Mouse (Mus musculus) urinary bladder, postnatal 0 days (tissue): ENCODE data around the gene Gm10662. TPM values are rescaled to one million over a fixed set of nuclear protein-coding genes. Genes with fewer than 3 reads are reported as not detected.

ENCODE experiments used
- polyA plus RNA-seq: library from polyadenylated mRNA; unstranded; fragments of >200 nt; fragmentation: Nextera tagmentation; extraction: Ambion mirVana; gene quantifications from 2 replicates; pipeline ENCODE4 v1.2.1, GENCODE M21; 2015

Gene Gm10662
- not detected in 2 replicates for polyA plus RNA-seq

DNA sequence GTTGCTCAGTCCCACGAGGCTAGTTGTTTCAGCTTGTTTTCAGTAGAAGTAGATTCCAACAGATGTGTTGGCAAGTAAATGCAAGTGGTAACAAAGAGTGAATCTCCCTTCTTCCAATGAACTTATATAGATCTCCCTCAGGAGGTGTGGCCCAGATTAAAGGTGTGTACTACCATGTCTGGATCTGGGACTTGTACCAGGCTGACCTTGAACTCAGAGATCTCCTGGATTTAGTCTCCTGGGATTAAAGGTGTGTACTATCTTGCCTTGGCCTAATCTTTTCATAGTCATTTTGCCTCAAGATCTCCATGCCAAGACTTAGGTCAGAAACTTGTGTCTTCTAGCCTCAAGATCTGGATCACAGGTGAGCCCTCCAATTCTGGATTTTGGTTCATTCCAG, at the start of gene Gm10662:
Gene Gm10662, minus strand, starts transcription at position 101 of the 400 bp plus-strand sequence.

Other genes with a start within 250 kb of the Gm10662 start
- not detected in 2 replicates for gene Gm4214, start 159.8 kb downstream of the Gm10662 start, polyA plus RNA-seq
- gene Gm4216, start 124.6 kb downstream of the Gm10662 start, polyA plus RNA-seq = not detected in 2 replicates
- not detected in 2 replicates for gene Vmn1r163, start 88.9 kb downstream of the Gm10662 start, polyA plus RNA-seq
- gene Gm8720, start 77.0 kb downstream of the Gm10662 start, polyA plus RNA-seq = not detected in 2 replicates
- not detected in 2 replicates for gene Vmn1r165, start 72.9 kb upstream of the Gm10662 start, polyA plus RNA-seq
- gene Vmn1r166, start 107.2 kb upstream of the Gm10662 start, polyA plus RNA-seq = not detected in 2 replicates
- not detected in 2 replicates for gene Gm6902, start 134.4 kb upstream of the Gm10662 start, polyA plus RNA-seq
- gene Nlrp4e, start 156.7 kb upstream of the Gm10662 start, polyA plus RNA-seq = not detected in 2 replicates
- gene Nlrp5, start 241.4 kb upstream of the Gm10662 start, polyA plus RNA-seq = not detected in 2 replicates